Mouse (Mus musculus) spleen, postnatal 36 days (tissue): ENCODE data around the gene Ccnt2.
A peak's percentile ranks its signal among the peaks of the same experiment; 100 is the strongest.

Source experiments
- DNase-seq, 2 experiments: peaks; one replicate each; pipeline ENCODE4 v3.0.0; 2022; ENCODE audit warnings: low spot score in 2 of 2, mixed read lengths in 1 of 2

Ccnt2 gene

DNA sequence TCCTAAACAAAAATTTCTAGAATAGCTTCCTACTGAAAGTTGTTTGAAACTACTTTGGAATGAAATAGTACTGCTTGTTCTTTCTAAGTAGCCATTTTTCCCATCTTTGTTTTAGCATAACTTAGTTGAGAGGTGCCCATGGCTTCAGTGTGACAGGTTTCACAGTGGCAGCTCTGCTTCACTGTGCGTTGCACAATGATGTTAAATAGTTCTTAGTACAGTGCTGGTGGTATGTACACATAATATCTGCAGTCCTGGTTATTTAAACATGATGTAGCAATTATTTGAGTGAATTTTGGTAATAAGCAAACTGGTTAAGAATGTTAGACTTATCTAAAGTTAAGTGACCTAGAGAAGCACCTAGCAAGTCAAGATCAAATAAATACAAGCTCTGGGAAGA, 19.5 kb downstream of the Ccnt2 start:
- no peak for DNase-seq

DNA sequence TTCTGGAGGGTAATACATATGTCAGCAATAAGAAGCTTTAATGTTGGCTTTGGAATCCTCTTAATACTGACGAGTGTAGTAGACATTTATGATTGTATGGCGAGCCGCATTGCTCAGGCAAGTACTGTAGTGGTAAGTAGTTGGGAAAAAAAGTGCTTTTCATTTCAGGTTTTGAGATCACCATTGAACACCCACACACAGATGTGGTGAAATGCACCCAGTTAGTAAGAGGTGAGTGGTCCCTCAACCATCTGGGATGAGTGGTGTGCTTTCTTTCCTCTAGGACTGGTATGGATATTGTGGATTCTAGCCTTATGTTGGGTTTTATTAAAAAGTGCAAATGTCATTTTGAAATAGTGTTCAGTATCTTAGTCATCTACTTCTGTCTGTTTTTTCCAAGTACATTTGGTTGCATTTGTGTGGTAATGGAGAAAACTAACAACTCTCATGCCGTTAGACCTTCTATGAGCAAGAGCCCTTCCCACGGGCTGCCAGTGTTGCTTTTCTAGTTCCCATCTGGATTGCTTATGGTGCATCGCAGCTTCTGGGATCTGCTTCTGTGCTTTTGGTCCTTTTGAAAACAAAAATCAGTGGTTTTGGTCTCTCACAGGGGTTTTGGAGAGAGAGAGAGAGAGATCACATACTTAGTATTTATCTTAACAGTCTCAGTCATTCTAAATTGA, 21.3 kb downstream of the Ccnt2 start:
- DNase-seq: no peak

DNA sequence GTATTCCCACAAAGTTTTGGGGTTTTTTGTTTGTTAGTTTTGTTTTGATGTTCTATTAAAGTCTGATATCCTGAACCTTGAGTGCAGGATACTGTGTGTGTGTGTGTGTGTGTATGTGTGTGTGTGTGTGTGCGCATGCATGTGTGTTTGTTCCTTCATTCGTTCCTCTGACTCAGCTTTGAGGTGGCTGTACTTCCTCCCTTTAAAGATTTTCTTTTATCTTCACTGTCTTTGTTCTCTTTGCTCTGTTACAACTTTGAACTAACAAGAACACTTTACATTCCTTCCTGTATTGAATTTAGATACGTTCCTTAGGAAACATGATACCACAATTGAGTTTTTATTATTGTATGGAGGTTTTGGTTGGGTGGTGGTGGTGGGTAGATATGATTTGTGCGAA, 22.4 kb downstream of the Ccnt2 start:
- no peak for DNase-seq

DNA sequence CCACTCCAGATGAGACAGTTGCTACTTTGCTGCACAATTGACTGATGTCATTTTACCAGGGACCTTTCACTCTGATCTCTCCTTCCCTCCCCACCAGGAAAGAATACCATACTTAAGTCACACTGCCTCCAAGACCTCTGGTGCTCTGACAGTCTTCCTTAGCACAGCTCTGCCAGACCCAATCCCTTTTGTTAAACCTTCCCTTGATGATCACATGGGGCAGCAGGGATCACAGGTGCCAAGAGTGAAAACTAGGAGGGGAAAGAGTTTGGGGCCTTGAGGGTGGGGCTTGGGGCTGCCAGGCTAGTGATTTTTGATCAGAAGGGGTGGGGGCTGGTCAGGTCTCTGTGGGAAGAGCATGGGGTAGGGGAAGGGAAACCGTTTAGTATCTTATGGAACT, 22.8 kb downstream of the Ccnt2 start:
- no peak for DNase-seq

DNA sequence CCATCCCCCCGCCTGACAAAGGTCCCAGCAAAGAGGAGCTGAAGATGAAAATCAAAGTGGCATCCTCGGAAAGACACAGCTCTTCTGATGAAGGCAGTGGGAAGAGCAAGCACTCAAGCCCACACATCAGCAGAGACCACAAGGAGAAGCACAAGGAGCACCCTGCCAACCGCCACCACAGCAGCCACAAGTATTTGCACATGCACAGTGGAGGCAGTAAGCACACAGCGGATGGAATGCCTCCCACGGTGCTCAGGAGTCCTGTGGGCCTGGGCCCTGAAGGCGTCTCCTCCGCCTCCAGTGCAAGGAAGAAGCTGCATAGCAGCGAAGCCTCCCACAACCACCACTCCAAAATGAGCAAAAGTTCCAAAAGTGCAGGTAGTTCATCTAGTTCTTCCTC, 29.0 kb downstream of the Ccnt2 start:
- DNase-seq: no peak

DNA sequence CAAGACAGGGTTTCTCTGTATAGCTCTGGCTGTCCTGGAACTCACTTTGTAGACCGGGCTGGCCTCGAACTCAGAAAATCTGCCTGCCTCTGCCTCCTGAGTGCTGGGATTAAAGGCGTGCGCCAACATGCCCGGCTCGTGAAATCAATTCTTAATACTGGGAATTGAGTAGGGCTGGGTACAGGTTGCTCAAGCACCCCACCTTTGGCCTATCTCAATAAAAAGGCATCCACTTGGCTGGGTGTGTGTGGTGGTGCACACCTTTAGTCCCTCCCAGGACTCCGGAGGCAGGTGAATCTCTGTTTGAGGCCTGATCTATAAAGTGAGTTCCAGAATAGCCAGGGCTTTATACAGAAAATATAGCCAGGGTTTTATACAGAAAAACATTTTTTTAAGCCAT, 34.7 kb downstream of the Ccnt2 start:
- no peak for DNase-seq

DNA sequence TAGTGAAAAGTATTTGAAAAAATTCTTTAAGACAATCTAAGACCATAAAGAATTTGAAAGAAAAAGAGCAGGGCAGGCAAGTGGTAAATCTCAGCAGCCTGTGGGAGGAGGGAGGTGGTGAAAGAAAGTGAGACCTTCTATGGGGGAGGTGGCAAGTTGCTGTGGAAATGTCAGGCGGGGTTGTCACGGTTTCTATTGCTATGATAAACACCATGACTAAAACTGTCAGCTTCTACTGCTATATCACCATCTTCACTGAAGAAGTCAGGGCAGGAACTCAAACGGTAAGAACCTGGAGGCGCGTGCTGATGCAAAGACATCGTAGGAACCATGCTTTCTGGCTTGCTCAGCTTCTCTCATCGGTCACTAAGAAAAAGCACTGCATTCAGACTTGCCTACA, 39.0 kb downstream of the Ccnt2 start:
- DNase-seq: no peak

DNA sequence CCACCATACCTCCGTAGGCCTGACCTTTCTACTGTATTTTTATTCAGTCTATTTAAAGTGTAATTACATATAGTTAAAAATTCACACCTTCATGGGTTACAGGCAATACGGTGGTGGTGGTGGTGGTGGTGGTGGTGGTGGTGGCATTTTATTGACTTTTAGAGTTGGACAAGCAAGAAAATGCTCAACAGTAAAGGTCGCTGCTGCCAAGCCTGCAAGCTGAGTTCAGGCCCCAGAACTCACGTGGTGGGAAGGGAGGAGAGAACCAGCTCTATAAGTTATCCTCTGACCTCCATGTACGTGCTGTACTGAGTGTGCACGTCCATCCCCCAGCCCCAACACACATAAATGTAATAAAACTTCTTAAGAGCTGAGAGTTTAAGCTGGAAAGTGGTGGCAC, 42.4 kb downstream of the Ccnt2 start:
- DNase-seq: no peak

DNA sequence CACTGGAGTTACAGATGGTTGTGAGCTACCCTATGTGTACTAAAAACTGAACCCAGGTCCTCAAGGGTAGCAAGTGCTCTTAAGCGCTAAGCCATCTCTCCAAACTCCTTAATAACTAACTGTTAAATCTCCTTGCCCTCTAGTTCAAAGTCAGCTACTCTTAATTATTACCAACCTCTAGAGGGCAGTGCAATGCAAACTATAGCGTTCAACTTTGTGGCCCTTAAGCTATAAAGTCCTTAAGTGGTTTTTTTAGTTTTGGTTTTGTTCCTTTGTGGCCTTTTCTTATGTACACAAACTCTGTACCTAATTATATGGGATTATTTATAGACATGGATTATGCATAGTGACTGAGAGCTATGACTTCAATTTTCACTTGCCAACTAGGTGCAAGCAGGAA, 53.4 kb downstream of the Ccnt2 start:
- peak; percentile 19 to 31 for DNase-seq

DNA sequence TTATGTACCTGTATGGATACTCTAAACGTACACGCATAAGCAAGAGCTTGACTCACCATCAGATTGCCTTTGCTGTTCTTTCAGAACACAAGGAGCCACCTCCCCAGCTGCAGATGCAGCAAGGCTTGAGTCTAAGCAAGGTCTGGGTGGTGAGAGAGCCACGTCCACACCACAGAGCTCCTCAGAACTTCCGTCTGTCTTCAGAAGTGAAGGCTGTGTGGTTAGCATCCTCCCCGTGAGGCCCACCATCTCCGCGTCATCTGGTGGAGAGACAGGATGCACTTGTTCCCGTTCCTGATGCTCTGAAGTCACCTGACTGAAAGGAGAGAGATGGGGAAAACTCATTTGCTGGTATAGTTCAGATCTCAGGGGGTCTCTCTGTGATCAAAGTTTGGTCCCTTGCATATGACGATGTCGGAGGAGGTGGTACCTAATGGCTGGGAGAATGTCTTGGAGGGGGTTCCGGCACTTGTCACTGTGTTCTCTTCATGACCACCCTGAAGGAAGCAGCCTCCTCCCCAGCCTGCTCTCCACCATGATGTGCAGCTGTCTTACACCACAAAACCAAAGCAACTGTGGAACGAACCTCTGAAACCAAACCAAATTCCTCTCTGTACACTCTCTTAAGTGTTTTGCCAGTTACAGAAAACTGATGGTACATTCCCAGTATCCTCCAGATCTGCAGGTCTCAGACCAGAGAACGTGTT, 56.4 kb downstream of the Ccnt2 start:
- peak; percentile 14 to 33 for DNase-seq

DNA sequence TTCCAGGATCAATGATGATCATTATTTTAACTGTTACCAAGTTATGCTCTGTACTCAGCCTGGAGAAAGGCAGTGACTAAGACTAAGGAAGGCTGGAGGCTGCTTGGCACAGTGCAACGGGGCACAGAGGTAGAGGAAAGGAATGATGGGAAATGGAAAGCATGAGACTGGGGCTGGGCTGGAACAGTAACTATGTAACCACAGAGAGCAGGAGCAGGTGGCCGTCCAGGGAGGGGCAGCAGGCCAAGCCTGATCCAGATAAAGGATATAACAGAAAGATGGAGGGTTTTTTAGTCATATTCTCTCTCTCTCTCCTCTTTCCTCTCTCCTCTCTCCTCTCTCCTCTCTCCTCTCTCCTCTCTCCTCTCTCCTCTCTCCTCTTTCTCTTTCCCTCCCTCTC, 59.8 kb downstream of the Ccnt2 start:
- no peak for DNase-seq

DNA sequence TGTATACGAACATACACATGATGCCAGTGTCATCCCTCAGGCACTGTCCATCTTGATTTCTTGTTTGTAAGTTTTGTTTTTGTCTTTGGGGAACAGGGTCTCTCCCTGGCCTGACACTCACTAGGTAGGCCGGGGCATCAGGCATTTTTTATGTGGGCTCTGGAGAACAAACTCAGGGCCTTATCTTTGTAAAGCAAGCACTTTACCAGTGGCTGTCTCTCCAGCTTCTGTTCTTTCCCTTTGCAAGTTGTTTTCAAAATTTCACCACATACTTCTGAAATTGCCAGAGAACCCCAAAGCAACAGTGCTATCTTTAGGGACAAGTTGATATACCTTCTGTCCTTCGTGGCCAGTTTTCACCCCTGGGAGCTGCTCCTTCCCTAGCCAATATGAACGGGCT, 60.2 kb downstream of the Ccnt2 start:
- no peak for DNase-seq

DNA sequence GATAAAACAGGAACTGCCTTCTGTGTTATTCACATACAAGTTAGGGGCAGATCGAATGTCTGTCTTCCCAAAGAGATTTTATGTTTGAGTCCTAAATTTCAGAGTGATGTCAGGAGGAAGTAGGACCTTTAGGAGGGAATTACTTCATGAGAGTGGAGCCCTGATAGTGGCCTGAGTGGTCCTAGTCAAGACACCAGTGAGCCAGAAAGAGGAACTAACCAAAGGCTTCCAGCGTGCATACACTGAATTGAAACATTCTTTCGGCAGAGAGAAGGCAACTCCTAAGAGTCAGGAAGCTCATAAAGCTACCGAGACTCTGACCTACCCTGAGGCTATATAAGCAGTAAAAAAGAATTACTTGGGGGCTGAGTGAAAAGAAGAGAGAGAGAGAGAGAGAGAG, 62.7 kb downstream of the Ccnt2 start:
- no peak for DNase-seq

DNA sequence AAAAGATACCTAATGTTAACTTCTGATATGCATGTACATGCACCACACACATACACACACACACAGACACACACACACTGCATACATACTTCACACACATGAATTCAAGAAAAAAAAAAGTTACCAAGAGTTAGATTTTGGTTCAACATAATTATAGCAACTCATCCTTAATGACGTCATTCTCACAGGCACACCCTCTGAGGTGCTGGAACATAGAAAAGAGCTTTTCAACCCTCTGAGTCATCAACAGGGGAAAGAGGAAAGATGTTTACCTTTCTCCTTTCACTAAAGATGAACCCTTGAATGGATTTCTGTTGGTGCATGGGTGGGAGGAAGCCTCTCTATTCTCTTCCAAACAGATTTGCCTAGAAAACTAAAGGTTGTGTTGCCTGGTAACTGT, 64.6 kb downstream of the Ccnt2 start:
- no peak for DNase-seq

DNA sequence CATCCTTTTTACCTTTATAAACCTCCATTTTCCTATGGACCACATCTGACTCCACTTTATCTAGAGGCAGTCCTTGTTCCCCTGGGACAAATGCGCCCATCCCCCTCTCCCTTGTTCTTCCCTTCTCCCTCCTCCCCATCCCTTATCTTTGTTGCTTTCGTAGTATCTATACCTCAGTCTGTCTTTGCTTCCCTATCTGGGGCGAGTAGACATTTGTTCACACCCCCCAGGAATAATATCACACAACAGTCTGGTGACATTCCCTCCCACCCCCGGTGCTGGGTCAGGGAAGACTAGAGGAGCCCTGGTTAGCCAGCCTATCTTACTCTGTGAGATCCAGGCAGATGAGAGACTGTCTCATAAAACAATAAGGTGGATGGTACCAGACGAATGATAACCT, 71.5 kb downstream of the Ccnt2 start:
- DNase-seq: no peak

DNA sequence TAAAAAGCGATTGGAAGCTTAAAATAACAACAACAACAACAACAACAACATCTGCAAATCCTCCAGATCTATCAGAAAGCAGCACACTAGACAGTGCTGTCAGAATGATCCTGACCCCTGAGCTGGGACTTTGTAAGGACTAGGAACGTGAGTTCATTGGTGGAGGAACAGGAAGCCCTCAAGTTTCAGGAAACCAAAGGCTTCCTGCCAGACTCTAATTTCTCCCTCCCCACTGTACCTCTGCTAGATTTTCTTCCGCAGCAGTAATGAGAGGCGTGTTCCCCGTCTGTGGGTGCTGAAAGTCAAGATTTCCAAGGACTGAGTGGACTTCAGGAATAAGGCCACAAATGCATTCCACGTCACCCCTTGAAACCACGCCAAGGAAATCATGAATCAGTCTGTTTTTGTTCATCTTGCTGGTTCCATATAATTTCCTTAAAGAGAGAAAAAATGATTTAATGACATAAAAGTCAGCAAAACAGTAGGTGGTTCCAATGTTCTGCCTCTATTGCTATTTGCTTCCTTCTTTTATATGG, 76.2 kb downstream of the Ccnt2 start:
- peak; percentile 19 to 21 for DNase-seq

DNA sequence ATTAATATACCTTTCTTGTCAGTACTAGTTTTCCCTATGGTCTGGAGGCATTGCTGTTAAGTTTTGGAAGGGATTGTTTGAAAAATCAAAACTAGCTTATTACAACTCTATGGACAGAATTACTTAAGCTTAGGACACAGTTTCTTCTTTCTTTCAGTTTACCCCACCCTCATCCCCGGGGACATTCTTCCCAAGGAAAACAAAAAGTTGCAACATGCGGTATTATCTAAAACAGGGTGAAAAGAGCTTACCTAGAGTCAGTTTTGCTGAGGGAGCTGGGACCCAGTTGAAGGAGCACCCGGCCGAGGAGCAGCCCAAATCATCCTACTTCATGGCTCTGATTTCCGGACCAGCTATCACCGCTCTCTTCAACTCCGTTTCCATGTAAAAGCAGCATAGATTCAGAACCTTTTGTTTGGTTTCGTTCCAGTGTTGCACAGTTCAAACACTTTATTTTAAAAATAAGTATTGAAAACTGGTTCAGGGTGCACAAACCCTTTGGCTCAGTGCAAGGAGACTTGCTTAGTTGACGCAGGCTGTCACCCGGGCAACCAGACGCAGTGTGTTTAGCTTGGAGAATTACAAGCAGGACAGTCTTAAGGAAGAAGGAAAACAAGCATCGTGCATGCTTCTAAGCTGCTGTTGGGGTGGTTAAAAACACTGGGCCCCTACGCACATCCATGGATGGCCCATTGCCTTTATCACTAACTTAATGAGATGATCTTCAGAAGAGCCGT, 80.7 kb downstream of the Ccnt2 start, which contains the start of gene Map3k19:
Map3k19 (minus strand) TSS at position 546 of the 737 bp plus-strand sequence.
- DNase-seq: no peak
